In genomic region chr4:130570941-130571720, GRCm38 (mm10) we compare ENCODE assay signal across 12 mouse cellular contexts. TPM values are rescaled to one million over a fixed set of nuclear protein-coding genes. Genes with fewer than 3 reads are reported as not detected.
DNase-seq lines count a peak whose midpoint lies in the region; ATAC-seq lines count a peak whose summit lies in the region.
"Had no signal": no experiment of that assay in that cellular context is flagged by ENCODE, and none has a peak within 500 bp of the region (broad histone marks: within the 10 kb centered on the region; RNA-seq: fewer than 3 reads in every experiment).

No protein-coding gene starts in this region.

- peak overlapping the region; percentile 40 for H3K4me2 ChIP-seq in forebrain, embryonic 16.5 days (ENCODE audit: low read length)
- H3K4me2 ChIP-seq in midbrain, embryonic 15.5 days, result peak overlapping the region; percentile 88
- H3K4me2 ChIP-seq: liver, embryonic 12.5 days had no signal

- ATAC-seq in forebrain, embryonic 16.5 days, result peak; percentile 61
- ATAC-seq in midbrain, embryonic 15.5 days (replicated peaks), result no peak
- no peak for ATAC-seq in CD4-positive, CD25-positive, alpha-beta regulatory T cell, adult 4 months
- ATAC-seq: activated CD4-positive, CD25-positive, alpha-beta regulatory T cell, adult 4 months; liver, embryonic 12.5 days had no signal

- peaks cover 21% of the 10 kb centered on the region for H3K36me3 ChIP-seq in forebrain, embryonic 10.5 days (replicated peaks)
- H3K36me3 ChIP-seq in forebrain, embryonic 16.5 days (ENCODE audit: control insufficient read depth, insufficient read depth), result no peaks in the 10 kb centered on the region
- H3K36me3 ChIP-seq in midbrain, embryonic 15.5 days (replicated peaks), result no peaks in the 10 kb centered on the region
- H3K36me3 ChIP-seq: liver, embryonic 12.5 days had no signal

- 0 out of 2 replicates have a peak overlapping the region, but pooled peaks have one; percentile 9 for H3K9ac ChIP-seq in forebrain, embryonic 16.5 days (replicated peaks; ENCODE audit: low read depth, low read length)
- no peak overlapping the region for H3K9ac ChIP-seq in midbrain, embryonic 15.5 days
- H3K9ac ChIP-seq: liver, embryonic 12.5 days had no signal

- peak overlapping the region; percentile 25 for H3K4me3 ChIP-seq in forebrain, embryonic 10.5 days
- peak overlapping the region; percentile 6; the same call in 1 of the 2 replicates for H3K4me3 ChIP-seq in forebrain, embryonic 16.5 days (replicated peaks; ENCODE audit: low read length)
- peak overlapping the region; percentile 78; the same call in 1 of the 2 replicates for H3K4me3 ChIP-seq in midbrain, embryonic 15.5 days
- H3K4me3 ChIP-seq: gastrocnemius, adult 2 months; liver, embryonic 12.5 days had no signal

- 0 out of 2 replicates have a peak, but pooled peaks cover 4% of the 10 kb centered on the region for H3K9me3 ChIP-seq in forebrain, embryonic 10.5 days
- no peaks in the 10 kb centered on the region for H3K9me3 ChIP-seq in forebrain, embryonic 16.5 days (ENCODE audit: control insufficient read depth, low read length)
- no peaks in the 10 kb centered on the region for H3K9me3 ChIP-seq in midbrain, embryonic 15.5 days

- DNase-seq in forebrain, embryonic 10.5 days (ENCODE audit: extremely low spot score, low spot score), result no peak
- peak; percentile 67 for DNase-seq in kidney, adult 9 months
- no peak for DNase-seq in T-cell, adult 2 months (ENCODE audit: low spot score)
- DNase-seq in gastrocnemius, postnatal 36 days, result no peak
- DNase-seq: gastrocnemius, adult 2 months; heart, postnatal 4 days; thymus, adult 2 months had no signal

- peak overlapping the region; percentile 66 for H3K27ac ChIP-seq in forebrain, embryonic 10.5 days
- 0 out of 2 replicates have a peak overlapping the region, but pooled peaks have one; percentile 12 for H3K27ac ChIP-seq in forebrain, embryonic 16.5 days (ENCODE audit: low read length)
- peak overlapping the region; percentile 59 for H3K27ac ChIP-seq in midbrain, embryonic 15.5 days
- H3K27ac ChIP-seq: gastrocnemius, adult 2 months; liver, embryonic 12.5 days had no signal

- peaks cover 21% of the 10 kb centered on the region for H3K27me3 ChIP-seq in forebrain, embryonic 10.5 days (ENCODE audit: poor library complexity, severe bottlenecking)
- H3K27me3 ChIP-seq in forebrain, embryonic 16.5 days (replicated peaks; ENCODE audit: control insufficient read depth, insufficient read depth, low read length), result no peaks in the 10 kb centered on the region
- no peaks in the 10 kb centered on the region for H3K27me3 ChIP-seq in midbrain, embryonic 15.5 days (replicated peaks)

- peaks cover 61% of the 10 kb centered on the region for H3K4me1 ChIP-seq in forebrain, embryonic 10.5 days
- H3K4me1 ChIP-seq in forebrain, embryonic 16.5 days (replicated peaks; ENCODE audit: control insufficient read depth, insufficient read depth, low read length), result peaks cover 52% of the 10 kb centered on the region
- peaks cover 56% of the 10 kb centered on the region for H3K4me1 ChIP-seq in midbrain, embryonic 15.5 days

- intact Hi-C loops in gastrocnemius, postnatal 36 days (cut with DNase I), result no loop called here

- WGBS in forebrain, embryonic 10.5 days, result 55% methylated on average over 10 of the region's 10 CpGs
- 10% methylated on average over 10 of the region's 10 CpGs for WGBS in forebrain, embryonic 16.5 days
- 17% methylated on average over 10 of the region's 10 CpGs for WGBS in midbrain, embryonic 15.5 days

RNA-seq across cellular contexts. Expression of gene Nkain1, which starts 2.8 kb away (rescaled TPM):
- 4.1 and 4.5 TPM in 2 replicates for polyA plus RNA-seq in forebrain, embryonic 10.5 days (2016; fragmentation: Nextera tagmentation; extraction: Ambion mirVana)
- polyA plus RNA-seq in forebrain, embryonic 16.5 days (2015; fragmentation: Nextera tagmentation; extraction: Ambion mirVana), result 7.1 and 8.1 TPM in 2 replicates
- 12.8 and 13.6 TPM in 2 replicates for polyA plus RNA-seq in midbrain, embryonic 15.5 days (2015; fragmentation: Nextera tagmentation; extraction: Ambion mirVana)
- polyA plus RNA-seq in CD4-positive, CD25-positive, alpha-beta regulatory T cell, adult 4 months (2017; shearing (Covaris generic)), result not detected
- total RNA-seq in gastrocnemius, postnatal 36 days (2021), result 10 to 100 TPM; 12.9 to 13.2 TPM
- polyA plus RNA-seq: activated CD4-positive, CD25-positive, alpha-beta regulatory T cell, adult 4 months had no signal

Comparison
In these comparisons a context has a peak if more than half of its experiments do, and no peak if none do; other contexts are left out.
1. H3K27ac ChIP-seq: peak in every context shown above with its lines; median percentile 66 in forebrain, embryonic 10.5 days; 59 in midbrain, embryonic 15.5 days; 12 in forebrain, embryonic 16.5 days.
2. H3K4me3 ChIP-seq: peak in every context shown above with its lines; median percentile 78 in midbrain, embryonic 15.5 days; 25 in forebrain, embryonic 10.5 days; 6 in forebrain, embryonic 16.5 days.